Comparison of ENCODE assay signal across 8 mouse cellular contexts in the genomic region with DNA sequence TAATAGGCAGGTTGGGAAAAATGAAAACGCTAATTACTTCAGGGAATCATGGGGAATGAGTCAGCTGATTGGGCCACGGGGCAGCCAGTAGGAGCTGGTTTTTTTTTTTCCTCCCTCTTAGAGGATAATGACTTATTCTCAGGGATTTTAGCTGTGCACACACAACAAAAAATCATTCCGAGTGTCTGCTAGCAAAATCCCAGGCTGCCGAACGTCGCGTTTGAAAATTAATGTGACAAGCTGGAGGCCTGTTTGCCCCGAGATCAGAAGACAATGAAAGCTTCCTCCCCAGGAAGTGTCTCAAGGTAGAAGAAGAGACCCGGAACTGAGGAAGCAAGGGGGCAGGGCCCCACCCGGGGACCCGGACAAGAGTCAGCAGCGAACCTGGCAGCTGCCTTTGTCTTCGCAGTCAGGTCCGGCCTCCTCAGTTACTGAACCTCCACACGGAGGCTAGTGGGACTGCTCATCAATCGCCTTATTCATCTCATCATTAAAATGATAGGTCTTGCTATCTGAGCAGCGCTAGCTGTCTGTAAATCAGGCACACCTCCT.
A peak's percentile ranks its signal among the peaks of the same experiment; 100 is the strongest.
DNase-seq lines count a peak whose midpoint lies in the region; ATAC-seq lines count a peak whose summit lies in the region.

No protein-coding gene starts in this region.

- intact Hi-C loops in gastrocnemius, postnatal 36 days (cut with DNase I): no loop called here

- no peaks in the 10 kb centered on the region for H3K9me3 ChIP-seq in neural tube, embryonic 11.5 days (ENCODE audit: control insufficient read depth, low read length)
- no peaks in the 10 kb centered on the region for H3K9me3 ChIP-seq in forebrain, embryonic 15.5 days
- H3K9me3 ChIP-seq in kidney, embryonic 15.5 days (replicated peaks): no peaks in the 10 kb centered on the region
- H3K9me3 ChIP-seq in midbrain, embryonic 11.5 days (ENCODE audit: control insufficient read depth, low read length): no peaks in the 10 kb centered on the region

- H3K27ac ChIP-seq in neural tube, embryonic 11.5 days (ENCODE audit: low read depth, low read length): peak overlapping the region; percentile 99
- H3K27ac ChIP-seq in forebrain, embryonic 15.5 days (replicated peaks): peak overlapping the region; percentile 93
- H3K27ac ChIP-seq in kidney, embryonic 15.5 days: peak overlapping the region; percentile 96
- peak overlapping the region; percentile 99 for H3K27ac ChIP-seq in midbrain, embryonic 11.5 days (ENCODE audit: low read depth, low read length)

- ATAC-seq in neural tube, embryonic 11.5 days (ENCODE audit: insufficient read depth, low FRiP score, low TSS enrichment): peak; percentile 61
- peak; percentile 53 for ATAC-seq in forebrain, embryonic 15.5 days (replicated peaks)
- ATAC-seq in kidney, embryonic 15.5 days (replicated peaks; ENCODE audit: low FRiP score): peak; percentile 65; the same call in 1 of the 2 replicates
- peak; percentile 67 for ATAC-seq in midbrain, embryonic 11.5 days (ENCODE audit: low FRiP score)

- WGBS in neural tube, embryonic 11.5 days: 14% methylated on average over 17 of the region's 17 CpGs
- 4% methylated on average over 17 of the region's 17 CpGs for WGBS in forebrain, embryonic 15.5 days
- 5% methylated on average over 17 of the region's 17 CpGs for WGBS in kidney, embryonic 15.5 days
- 10% methylated on average over 17 of the region's 17 CpGs for WGBS in midbrain, embryonic 11.5 days

- H3K36me3 ChIP-seq in neural tube, embryonic 11.5 days (ENCODE audit: control insufficient read depth, insufficient read depth, low read length): no peaks in the 10 kb centered on the region
- H3K36me3 ChIP-seq in forebrain, embryonic 15.5 days: no peaks in the 10 kb centered on the region
- no peaks in the 10 kb centered on the region for H3K36me3 ChIP-seq in kidney, embryonic 15.5 days
- H3K36me3 ChIP-seq in midbrain, embryonic 11.5 days (ENCODE audit: control insufficient read depth, insufficient read depth, low read length): no peaks in the 10 kb centered on the region

- no peak overlapping the region for H3K4me3 ChIP-seq in neural tube, embryonic 11.5 days (ENCODE audit: low read depth, low read length)
- peak overlapping the region; percentile 8 for H3K4me3 ChIP-seq in forebrain, embryonic 15.5 days
- H3K4me3 ChIP-seq in kidney, embryonic 15.5 days (replicated peaks): peak overlapping the region; percentile 5; the same call in 1 of the 2 replicates
- H3K4me3 ChIP-seq in midbrain, embryonic 11.5 days (ENCODE audit: low read depth, low read length): peak overlapping the region; percentile 15; the same call in 1 of the 2 replicates

- peak overlapping the region; percentile 61 for H3K9ac ChIP-seq in neural tube, embryonic 11.5 days (ENCODE audit: low read length)
- H3K9ac ChIP-seq in forebrain, embryonic 15.5 days (replicated peaks): peak overlapping the region; percentile 45
- H3K9ac ChIP-seq in kidney, embryonic 15.5 days: 0 out of 2 replicates have a peak overlapping the region, but pooled peaks have one; percentile 16
- peak overlapping the region; percentile 65 for H3K9ac ChIP-seq in midbrain, embryonic 11.5 days (ENCODE audit: low read length)

- DNase-seq in neural tube, embryonic 11.5 days (ENCODE audit: low spot score): peak; percentile 80
- DNase-seq in neural tube, embryonic 10.5 days (ENCODE audit: extremely low spot score, low spot score): no peak
- DNase-seq in midbrain, embryonic 11.5 days (ENCODE audit: low spot score, missing footprints): peak; percentile 98
- DNase-seq in thymus, postnatal 10 days (ENCODE audit: low spot score in 2 of 2): peak; percentile 76 to 77
- no peak for DNase-seq in gastrocnemius, postnatal 36 days
- no peak for DNase-seq in frontal cortex, adult 2 months (ENCODE audit: extremely low spot score in 1 of 2, low spot score in 1 of 2)

- no peaks in the 10 kb centered on the region for H3K27me3 ChIP-seq in neural tube, embryonic 11.5 days (ENCODE audit: control insufficient read depth, insufficient read depth, low read length)
- H3K27me3 ChIP-seq in forebrain, embryonic 15.5 days: no peaks in the 10 kb centered on the region
- no peaks in the 10 kb centered on the region for H3K27me3 ChIP-seq in kidney, embryonic 15.5 days
- no peaks in the 10 kb centered on the region for H3K27me3 ChIP-seq in midbrain, embryonic 11.5 days (ENCODE audit: control insufficient read depth, insufficient read depth, low read length)

- H3K4me1 ChIP-seq in neural tube, embryonic 11.5 days (ENCODE audit: control insufficient read depth, insufficient read depth, low read length): peaks cover 26% of the 10 kb centered on the region
- H3K4me1 ChIP-seq in forebrain, embryonic 15.5 days: peaks cover 28% of the 10 kb centered on the region
- H3K4me1 ChIP-seq in kidney, embryonic 15.5 days: peaks cover 41% of the 10 kb centered on the region
- peaks cover 29% of the 10 kb centered on the region for H3K4me1 ChIP-seq in midbrain, embryonic 11.5 days (ENCODE audit: control insufficient read depth, insufficient read depth, low read length)

- peak overlapping the region; percentile 32 for H3K4me2 ChIP-seq in neural tube, embryonic 11.5 days (ENCODE audit: low read depth)
- peak overlapping the region; percentile 40 for H3K4me2 ChIP-seq in forebrain, embryonic 15.5 days (replicated peaks)
- peak overlapping the region; percentile 47 for H3K4me2 ChIP-seq in kidney, embryonic 15.5 days
- peak overlapping the region; percentile 40 for H3K4me2 ChIP-seq in midbrain, embryonic 11.5 days

Comparison
In these comparisons a context has a peak if more than half of its experiments do, and no peak if none do; other contexts are left out.
1. DNase-seq: peak in neural tube, embryonic 11.5 days (single experiment), midbrain, embryonic 11.5 days (single experiment) and thymus, postnatal 10 days (2 of 2); none in neural tube, embryonic 10.5 days (single experiment), gastrocnemius, postnatal 36 days (0 of 2) and frontal cortex, adult 2 months (0 of 2).
2. Peak in every context shown above with its lines, with median percentiles within 50 percentile points of each other: ATAC-seq, H3K27ac ChIP-seq, H3K4me2 ChIP-seq and H3K9ac ChIP-seq.